Mouse (Mus musculus): ENCODE data around the gene Ssna1.

The Ssna1 gene

DNA sequence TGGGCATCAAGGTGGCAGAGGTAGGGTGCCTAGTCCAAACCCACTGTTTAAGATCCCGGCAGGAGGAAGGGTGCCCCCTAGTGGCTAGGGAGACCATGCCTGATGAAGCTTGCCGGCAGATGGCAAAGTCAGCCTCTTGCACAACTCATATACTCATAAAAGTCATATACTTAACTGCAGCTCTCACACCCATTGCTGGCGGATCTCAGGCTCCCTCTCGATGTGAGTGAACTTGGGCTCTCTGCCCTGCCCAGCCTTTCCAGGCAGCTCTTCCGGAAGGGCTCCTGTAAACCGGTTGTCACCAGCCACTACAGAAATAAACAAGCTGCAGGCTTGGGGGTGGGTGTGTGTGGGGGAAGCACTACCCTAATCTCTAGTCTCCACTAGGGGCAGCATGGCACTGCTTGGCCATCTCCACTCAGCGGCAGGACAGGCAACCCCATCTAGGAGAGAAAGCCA, 43.8 kb downstream of the Ssna1 start:
- peak; percentile 88 for DNase-seq

- no peak for DNase-seq
These were observed 44.8 kb downstream of the Ssna1 start for GRCm38 (mm10) chr2:25227406-25227805.

DNA sequence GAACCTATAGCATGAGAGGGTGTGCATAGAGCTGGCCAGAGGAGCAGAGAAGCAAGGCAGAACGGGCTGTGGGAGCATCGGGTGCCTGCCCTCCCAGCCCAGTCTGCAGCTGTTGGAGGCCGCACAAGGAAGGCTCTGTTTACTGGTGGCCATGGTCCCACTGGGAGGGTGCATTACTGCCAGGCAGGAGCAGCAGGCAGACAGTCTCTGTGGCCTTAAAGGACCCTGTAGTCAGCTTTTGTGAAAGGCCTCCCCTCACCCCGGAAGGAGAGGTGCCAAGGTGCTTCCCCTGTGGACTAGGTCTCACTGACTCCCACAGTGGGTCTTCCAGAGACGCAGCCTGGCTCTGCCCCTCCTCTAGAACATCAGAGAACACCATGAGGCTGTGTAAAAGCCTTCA, 45.4 kb downstream of the Ssna1 start:
- no peak for DNase-seq

- DNase-seq: no peak
These were observed 46.3 kb downstream of the Ssna1 start for GRCm38 (mm10) chr2:25225811-25226379.

GRCm38 (mm10) chr2:25224766-25225752, 47.2 kb downstream of the Ssna1 start:
- DNase-seq: peak; percentile 97

GRCm38 (mm10) chr2:25224492-25224765, 47.8 kb downstream of the Ssna1 start, which contains the start of gene Tubb4b:
TSS of gene Tubb4b (minus strand) at chr2:25224702.
- no peak for DNase-seq

DNA sequence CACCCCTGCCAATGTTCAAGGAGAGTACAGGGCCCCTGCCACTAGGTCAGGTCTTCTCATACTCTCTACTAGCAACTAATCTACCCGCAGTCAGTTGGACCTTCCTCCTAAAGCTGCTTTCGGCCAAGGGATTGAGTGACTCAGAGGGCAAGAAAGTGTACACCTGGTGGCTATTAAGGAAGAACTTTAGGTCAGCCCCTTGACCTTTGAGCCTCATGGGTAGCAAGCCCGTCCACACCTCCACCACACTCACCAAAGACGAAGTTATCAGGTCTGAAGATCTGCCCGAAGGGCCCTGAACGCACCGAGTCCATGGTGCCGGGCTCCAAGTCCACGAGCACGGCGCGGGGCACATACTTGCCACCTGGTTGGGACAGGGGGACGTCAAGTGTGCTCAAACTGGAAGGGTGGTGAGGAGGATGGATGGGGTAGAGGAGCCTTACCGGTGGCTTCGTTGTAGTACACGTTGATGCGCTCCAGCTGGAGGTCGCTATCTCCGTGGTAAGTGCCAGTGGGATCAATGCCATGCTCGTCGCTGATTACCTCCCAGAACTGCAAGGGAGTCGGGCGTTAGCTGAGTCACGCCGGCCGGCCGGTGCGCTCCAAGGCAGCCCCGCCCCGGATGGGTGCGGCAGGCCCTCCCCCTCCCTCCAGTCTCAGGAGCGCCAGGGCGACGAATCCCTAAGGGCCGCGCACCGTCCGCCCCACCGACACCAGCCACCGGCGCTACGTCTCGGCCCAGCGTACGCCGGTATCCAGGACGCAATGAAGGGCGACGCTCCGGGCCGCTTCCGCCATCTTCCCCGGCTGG, 48.4 kb downstream of the Ssna1 start:
- DNase-seq: peak; percentile 82

DNA sequence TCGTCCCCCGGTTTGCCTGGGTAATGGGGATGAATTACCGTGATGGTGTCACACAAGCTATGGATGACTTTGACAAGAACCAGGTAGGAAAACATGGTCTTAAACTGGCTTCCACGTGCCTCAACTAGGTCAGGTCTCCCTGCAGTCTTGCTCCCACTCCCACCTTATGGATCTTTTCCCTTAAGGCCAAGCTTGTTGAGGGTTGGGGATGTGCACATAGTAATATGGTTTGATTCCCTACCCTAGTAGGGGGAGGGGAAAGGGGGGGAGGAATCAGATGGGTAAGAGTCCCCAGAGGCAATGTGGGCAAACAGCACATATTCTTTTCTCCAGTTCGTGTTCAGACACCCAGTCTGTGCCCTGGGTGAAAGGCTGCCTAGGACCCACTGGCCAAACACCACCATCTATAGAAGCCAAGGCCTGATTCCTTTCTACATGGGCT, 50.9 kb downstream of the Ssna1 start:
- DNase-seq: no peak
